Mouse (Mus musculus): ENCODE results near the gene Rap2a. TPM values are rescaled to one million over a fixed set of nuclear protein-coding genes. Genes with fewer than 3 reads are reported as not detected.

Gene Rap2a
- polyA plus RNA-seq, 1 experiment from 2014 or later, result 19.8 TPM

Other genes starting within 250 kb of the Rap2a start
- 105 and 111 TPM in 2 replicates for gene Mbnl2, start 202.8 kb upstream of the Rap2a start, polyA plus RNA-seq (2015; fragmentation: Nextera tagmentation; extraction: Ambion mirVana)